Mouse (Mus musculus): ENCODE data around the gene Mndal. TPM values are rescaled to one million over a fixed set of nuclear protein-coding genes. Genes with fewer than 3 reads are reported as not detected.
"Not testable (repeated sequence)": the region's sequence is repeated elsewhere in the genome, so short reads cannot be mapped to it uniquely, and the experiment has no call there.

Gene Mndal
- total RNA-seq (2021), result 10 to 100 TPM in 1 of 2 experiments, 1 to 10 TPM in 1; 8.6 to 13.0 TPM

- not testable (repeated sequence) for DNase-seq
These were observed at the start of gene Mndal, which contains the start of gene Ifi203 for GRCm38 (mm10) chr1:173941924-173942779. TSS of gene Mndal (minus strand) at chr1:173942491. TSS of gene Ifi203 (minus strand) at chr1:173942672.

GRCm38 (mm10) chr1:173982694-173983305 lies 40.5 kb upstream of the Mndal start, which contains the start of gene Ifi202b:
TSS of gene Ifi202b (minus strand) at chr1:173982744.
- DNase-seq, result not testable (repeated sequence)

DNA sequence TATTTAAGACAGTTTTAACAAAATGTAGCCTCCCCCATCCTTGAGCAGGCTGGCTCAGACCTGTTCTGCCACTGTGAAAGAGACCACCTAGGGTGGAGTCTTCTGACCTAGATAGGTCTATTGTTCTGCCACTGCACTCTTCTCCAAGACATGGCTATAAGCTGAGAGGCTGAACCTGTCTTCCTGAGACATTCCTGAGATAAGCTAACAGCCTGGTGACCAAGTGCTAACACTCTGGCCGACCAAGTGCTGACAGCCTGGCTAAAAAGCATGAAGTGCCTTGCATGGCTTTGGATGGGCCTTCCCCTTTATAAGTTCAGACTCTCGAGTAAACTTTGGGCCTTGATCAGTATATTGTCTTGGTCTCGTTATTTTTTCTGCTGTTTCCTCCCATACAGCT lies 38.7 kb upstream of the Mndal start:
- not testable (repeated sequence) for DNase-seq

GRCm38 (mm10) chr1:173977622-173978021 lies 35.3 kb upstream of the Mndal start:
- DNase-seq, result no peak

- DNase-seq, result no peak
These were observed 30.8 kb upstream of the Mndal start for GRCm38 (mm10) chr1:173973111-173973510.

DNA sequence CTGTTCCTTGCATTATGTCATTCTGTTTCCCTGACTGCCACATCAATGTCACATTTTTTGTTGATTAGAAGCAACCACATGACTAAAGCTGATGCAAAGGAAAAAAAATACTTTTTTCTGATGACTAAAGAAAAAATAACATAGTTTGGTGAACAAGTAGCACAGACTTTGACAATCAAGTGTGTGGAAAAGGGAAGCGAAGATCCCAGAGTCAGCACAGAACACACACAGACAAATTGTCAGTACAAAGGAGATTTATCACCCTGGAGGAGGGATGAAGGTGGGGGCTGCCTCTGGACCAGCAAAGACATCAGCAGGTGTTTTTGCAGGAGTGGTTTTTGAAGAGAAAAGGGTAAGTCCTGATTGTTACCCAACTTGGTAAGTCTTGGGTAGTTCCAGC lies 19.2 kb upstream of the Mndal start:
- not testable (repeated sequence) for DNase-seq

DNA sequence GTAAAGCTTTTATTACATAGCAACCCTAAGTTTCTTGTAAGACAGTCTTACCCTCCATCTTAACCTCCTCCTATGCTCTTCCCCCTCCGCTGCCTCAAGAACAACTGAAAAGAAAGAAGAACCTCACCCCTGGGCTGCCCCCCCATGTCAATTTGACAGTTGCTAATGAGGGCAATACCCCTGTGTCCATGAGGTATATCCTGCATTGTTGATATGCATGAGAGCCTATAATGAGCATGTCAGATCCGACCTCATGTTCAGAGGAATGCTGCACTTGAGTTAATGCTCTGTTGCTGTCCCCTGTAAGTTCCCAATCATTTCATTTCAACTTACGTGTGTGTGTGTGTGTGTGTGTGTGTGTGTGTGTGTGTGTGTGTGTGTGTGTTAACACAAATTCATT lies 17.7 kb upstream of the Mndal start:
- not testable (repeated sequence) for DNase-seq

DNA sequence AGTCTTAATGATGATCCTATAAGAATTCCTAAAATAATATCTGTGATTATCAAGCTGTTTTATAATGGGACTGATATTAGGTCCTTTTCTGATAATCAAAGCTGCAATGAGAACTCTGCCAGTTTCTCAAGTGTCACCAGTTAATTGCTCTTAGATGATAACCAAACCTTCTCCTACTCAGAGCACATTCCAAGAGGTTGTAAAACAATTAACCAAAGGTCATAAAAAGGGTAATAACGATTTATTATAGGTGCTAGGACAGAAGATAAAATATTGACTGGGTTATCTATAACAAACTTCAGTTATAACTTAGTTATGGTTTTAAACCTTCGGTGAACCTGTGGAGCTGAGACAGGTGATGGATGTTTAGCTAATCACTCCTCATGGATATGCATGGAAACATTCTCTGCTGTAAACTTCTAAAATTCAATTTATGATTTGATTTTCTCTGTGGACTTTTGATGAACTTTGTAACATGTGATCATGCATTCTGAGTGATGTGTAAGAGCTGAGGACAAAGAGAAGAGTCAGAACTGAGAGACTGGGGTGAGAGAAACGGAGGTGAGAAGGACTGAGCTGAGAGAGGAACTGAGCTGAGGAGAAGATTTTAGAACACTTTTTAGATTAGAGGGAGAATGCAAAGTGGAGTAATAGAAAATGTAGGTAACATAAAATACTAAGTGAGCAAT lies 13.7 kb upstream of the Mndal start:
- DNase-seq, result not testable (repeated sequence)

- no peak for DNase-seq
These were observed 12.9 kb upstream of the Mndal start for GRCm38 (mm10) chr1:173955071-173955796.

- DNase-seq, result no peak
These were observed 11.3 kb upstream of the Mndal start for GRCm38 (mm10) chr1:173953563-173953962.

- DNase-seq, result not testable (repeated sequence)
These were observed 6.8 kb upstream of the Mndal start for GRCm38 (mm10) chr1:173949044-173949443.

- DNase-seq, result peak; percentile 53 to 58
These were observed 432 bp upstream of the Mndal start for GRCm38 (mm10) chr1:173942780-173943066.

- not testable (repeated sequence) for DNase-seq
These were observed 769 bp downstream of the Mndal start for GRCm38 (mm10) chr1:173941522-173941921.

DNA sequence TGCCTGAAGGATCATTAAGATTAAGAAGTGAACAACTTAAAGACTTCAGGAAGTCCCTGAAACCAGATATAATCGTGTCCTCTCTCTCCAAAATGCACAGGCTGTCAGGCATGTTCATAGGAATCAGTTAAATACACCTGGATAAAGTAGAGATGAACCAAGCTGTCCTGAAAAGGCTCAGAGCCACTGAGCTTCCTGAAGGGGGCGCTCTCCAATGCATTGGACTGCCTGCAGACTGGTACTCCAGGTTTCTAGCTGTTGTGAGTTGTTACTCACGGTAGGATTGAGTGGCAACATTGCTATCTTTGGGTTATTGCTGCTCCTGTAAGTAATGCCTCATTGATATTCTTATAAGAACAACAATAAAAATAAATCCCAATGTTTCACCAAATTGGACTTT lies 23.0 kb downstream of the Mndal start:
- not testable (repeated sequence) for DNase-seq

- DNase-seq, result no peak
These were observed 27.7 kb downstream of the Mndal start for GRCm38 (mm10) chr1:173914559-173914958.

- not testable (repeated sequence) for DNase-seq
These were observed 29.0 kb downstream of the Mndal start for GRCm38 (mm10) chr1:173913256-173913791.

GRCm38 (mm10) chr1:173912548-173913255 lies 29.6 kb downstream of the Mndal start, which contains the start of gene Ifi211:
TSS of gene Ifi211 (minus strand) at chr1:173913046.
- DNase-seq, result not testable (repeated sequence)

GRCm38 (mm10) chr1:173911808-173912464 lies 30.4 kb downstream of the Mndal start:
- DNase-seq, result no peak

DNA sequence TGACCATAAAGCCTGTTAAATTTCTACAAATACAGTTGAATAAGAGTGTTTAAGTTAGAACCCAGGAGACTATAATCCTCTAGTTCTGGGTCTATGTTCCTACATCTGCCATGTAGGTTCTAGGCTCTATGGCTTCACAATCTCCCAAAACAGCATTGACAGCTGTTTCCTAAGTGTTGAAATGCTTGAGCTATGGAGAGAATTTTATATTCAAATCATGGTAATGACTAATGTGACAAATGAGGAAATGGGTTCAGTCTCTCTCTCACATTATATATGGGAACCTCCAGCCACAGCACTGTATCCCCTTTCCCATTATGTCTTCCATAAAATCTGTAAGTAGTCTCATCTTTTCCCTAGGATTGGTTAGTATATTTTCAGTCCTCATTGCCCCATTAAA lies 33.9 kb downstream of the Mndal start:
- DNase-seq, result not testable (repeated sequence)

DNA sequence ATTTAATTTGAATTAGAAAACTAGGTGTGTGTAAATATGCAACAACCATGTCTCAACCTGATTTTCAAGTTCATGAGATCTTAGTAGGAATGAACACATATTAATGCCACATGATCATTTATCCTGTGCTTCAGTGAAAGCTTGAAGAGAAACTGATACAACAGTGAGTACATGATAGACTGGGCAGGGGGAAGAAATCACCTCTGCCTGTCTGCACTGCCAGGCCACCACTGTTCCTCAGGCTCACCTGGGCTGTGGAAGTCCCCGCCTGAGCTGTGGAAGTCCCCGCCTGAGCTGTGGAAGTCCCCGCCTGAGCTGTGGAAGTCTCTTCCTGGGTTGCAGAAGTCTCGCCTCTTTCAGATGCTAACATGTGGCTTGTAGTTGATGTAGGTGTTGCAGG lies 36.4 kb downstream of the Mndal start:
- DNase-seq, result not testable (repeated sequence)

GRCm38 (mm10) chr1:173889741-173890140 lies 52.5 kb downstream of the Mndal start:
- DNase-seq, result not testable (repeated sequence)
